In the genomic region with DNA sequence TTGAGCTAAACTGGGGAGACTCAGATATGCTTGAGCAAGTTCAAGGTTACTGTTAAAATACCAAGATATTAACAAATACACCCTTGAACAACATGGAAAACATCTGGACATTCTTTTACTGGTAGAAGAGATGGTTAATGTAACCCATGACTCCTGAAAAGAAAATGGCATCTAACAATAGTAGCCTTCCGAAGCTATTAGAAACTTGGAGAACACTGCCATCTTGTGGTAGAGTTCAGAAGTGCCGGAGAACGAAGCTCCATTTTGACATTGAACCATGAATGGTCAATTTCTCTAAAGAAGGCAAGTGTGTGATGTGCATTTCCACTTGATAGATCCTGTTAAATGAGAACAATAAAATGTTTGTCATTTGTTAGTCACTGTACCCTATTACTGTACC, we compare ENCODE assay signal across 7 mouse cellular contexts. TPM values are rescaled to one million over a fixed set of nuclear protein-coding genes. Genes with fewer than 3 reads are reported as not detected.
DNase-seq lines count a peak whose midpoint lies in the region; ATAC-seq lines count a peak whose summit lies in the region.

No protein-coding gene starts in this region.

- no peak overlapping the region for H3K4me2 ChIP-seq in midbrain, embryonic 11.5 days
- H3K4me2 ChIP-seq in midbrain, embryonic 16.5 days (ENCODE audit: low read length), result no peak overlapping the region
- H3K4me2 ChIP-seq in hindbrain, embryonic 14.5 days (replicated peaks), result no peak overlapping the region
- H3K4me2 ChIP-seq in limb, embryonic 11.5 days (ENCODE audit: low read depth, severe bottlenecking), result no peak overlapping the region

- H3K4me3 ChIP-seq in midbrain, embryonic 11.5 days (ENCODE audit: low read depth, low read length), result no peak overlapping the region
- H3K4me3 ChIP-seq in midbrain, embryonic 16.5 days (ENCODE audit: low read depth, low read length), result no peak overlapping the region
- no peak overlapping the region for H3K4me3 ChIP-seq in hindbrain, embryonic 14.5 days (replicated peaks; ENCODE audit: low read length)
- H3K4me3 ChIP-seq in limb, embryonic 11.5 days (ENCODE audit: low read depth, low read length), result no peak overlapping the region

- no peak overlapping the region for H3K27ac ChIP-seq in midbrain, embryonic 11.5 days (ENCODE audit: low read depth, low read length)
- no peak overlapping the region for H3K27ac ChIP-seq in midbrain, embryonic 16.5 days (ENCODE audit: low read length)
- no peak overlapping the region for H3K27ac ChIP-seq in hindbrain, embryonic 14.5 days
- no peak overlapping the region for H3K27ac ChIP-seq in limb, embryonic 11.5 days (replicated peaks; ENCODE audit: low read depth, low read length)

- no peaks in the 10 kb centered on the region for H3K4me1 ChIP-seq in midbrain, embryonic 11.5 days (ENCODE audit: control insufficient read depth, insufficient read depth, low read length)
- H3K4me1 ChIP-seq in midbrain, embryonic 16.5 days (ENCODE audit: control insufficient read depth, insufficient read depth, low read length), result no peaks in the 10 kb centered on the region
- no peaks in the 10 kb centered on the region for H3K4me1 ChIP-seq in hindbrain, embryonic 14.5 days (replicated peaks; ENCODE audit: control insufficient read depth, insufficient read depth, low read length)
- H3K4me1 ChIP-seq in limb, embryonic 11.5 days (ENCODE audit: control insufficient read depth, insufficient read depth, low read length), result no peaks in the 10 kb centered on the region

- H3K27me3 ChIP-seq in midbrain, embryonic 11.5 days (ENCODE audit: control insufficient read depth, insufficient read depth, low read length), result peaks cover 3% of the 10 kb centered on the region
- H3K27me3 ChIP-seq in midbrain, embryonic 16.5 days (ENCODE audit: control insufficient read depth, insufficient read depth, low read depth, low read length), result peaks cover 4% of the 10 kb centered on the region; the same call in 1 of the 2 replicates
- 0 out of 2 replicates have a peak, but pooled peaks cover 4% of the 10 kb centered on the region for H3K27me3 ChIP-seq in hindbrain, embryonic 14.5 days (ENCODE audit: control insufficient read depth, insufficient read depth, low read length)
- H3K27me3 ChIP-seq in limb, embryonic 11.5 days (ENCODE audit: control insufficient read depth, insufficient read depth, low read length), result 0 out of 2 replicates have a peak, but pooled peaks cover 2% of the 10 kb centered on the region

- H3K9ac ChIP-seq in midbrain, embryonic 11.5 days (ENCODE audit: low read length), result no peak overlapping the region
- no peak overlapping the region for H3K9ac ChIP-seq in midbrain, embryonic 16.5 days (ENCODE audit: low read depth, low read length)
- no peak overlapping the region for H3K9ac ChIP-seq in hindbrain, embryonic 14.5 days
- no peak overlapping the region for H3K9ac ChIP-seq in limb, embryonic 11.5 days (ENCODE audit: low read length)

- WGBS in midbrain, embryonic 11.5 days, result 8% methylated on average over 3 of the region's 3 CpGs
- WGBS in midbrain, embryonic 16.5 days, result 12% methylated on average over 3 of the region's 3 CpGs
- 10% methylated on average over 3 of the region's 3 CpGs for WGBS in hindbrain, embryonic 14.5 days
- 15% methylated on average over 3 of the region's 3 CpGs for WGBS in limb, embryonic 11.5 days

- peak; percentile 95 for DNase-seq in midbrain, embryonic 11.5 days (ENCODE audit: low spot score, missing footprints)
- DNase-seq in adrenal gland, postnatal 36 days, result peak; percentile 21 to 42
- DNase-seq in embryo, embryonic 11 days, result peak; percentile 54
- peak; percentile 82 for DNase-seq in hindbrain, embryonic 14.5 days (ENCODE audit: low spot score)
- DNase-seq in limb, embryonic 11.5 days (ENCODE audit: low spot score), result peak; percentile 68
- DNase-seq in right cerebral cortex, postnatal 14 days, result peak; percentile 25

- no peaks in the 10 kb centered on the region for H3K9me3 ChIP-seq in midbrain, embryonic 11.5 days (ENCODE audit: control insufficient read depth, low read length)
- no peaks in the 10 kb centered on the region for H3K9me3 ChIP-seq in midbrain, embryonic 16.5 days (replicated peaks; ENCODE audit: control insufficient read depth, low read length, poor library complexity, severe bottlenecking)
- no peaks in the 10 kb centered on the region for H3K9me3 ChIP-seq in hindbrain, embryonic 14.5 days (ENCODE audit: control insufficient read depth, low read length)
- no peaks in the 10 kb centered on the region for H3K9me3 ChIP-seq in limb, embryonic 11.5 days (ENCODE audit: control insufficient read depth, low read length)

- no peaks in the 10 kb centered on the region for H3K36me3 ChIP-seq in midbrain, embryonic 11.5 days (ENCODE audit: control insufficient read depth, insufficient read depth, low read length)
- no peaks in the 10 kb centered on the region for H3K36me3 ChIP-seq in midbrain, embryonic 16.5 days (ENCODE audit: control insufficient read depth, insufficient read depth, low read length)
- no peaks in the 10 kb centered on the region for H3K36me3 ChIP-seq in hindbrain, embryonic 14.5 days (replicated peaks; ENCODE audit: control insufficient read depth, insufficient read depth)
- H3K36me3 ChIP-seq in limb, embryonic 11.5 days (ENCODE audit: control insufficient read depth, insufficient read depth, low read length), result no peaks in the 10 kb centered on the region

- ATAC-seq in midbrain, embryonic 11.5 days (ENCODE audit: low FRiP score), result peak; percentile 42; the same call in 1 of the 2 replicates
- ATAC-seq in midbrain, embryonic 16.5 days, result no peak
- peak; percentile 31; the same call in 1 of the 2 replicates for ATAC-seq in hindbrain, embryonic 14.5 days (ENCODE audit: low FRiP score)
- ATAC-seq in limb, embryonic 11.5 days (ENCODE audit: insufficient number of reproducible peaks, low FRiP score, low TSS enrichment, low read depth), result no peak

RNA-seq across cellular contexts. Expression of a gene that starts 50.5 kb away (rescaled TPM):
- polyA plus RNA-seq in midbrain, embryonic 11.5 days (2014; fragmentation: Nextera tagmentation; extraction: Ambion mirVana), result 4.9 and 6.0 TPM in 2 replicates
- 2.1 and 3.3 TPM in 2 replicates for polyA plus RNA-seq in midbrain, embryonic 16.5 days (2015; fragmentation: Nextera tagmentation; extraction: Ambion mirVana)
- total RNA-seq in adrenal gland, postnatal 36 days (2021), result 1 to 10 TPM; 2.3 to 7.4 TPM
- 3.1 and 4.3 TPM in 2 replicates for polyA plus RNA-seq in hindbrain, embryonic 14.5 days (2014; fragmentation: Nextera tagmentation; extraction: Ambion mirVana)
- 29.1 and 34.8 TPM in 2 replicates for polyA plus RNA-seq in limb, embryonic 11.5 days (2014; fragmentation: Nextera tagmentation; extraction: Ambion mirVana)

Comparison
In these comparisons a context has a peak if more than half of its experiments do, and no peak if none do; other contexts are left out.
1. ATAC-seq: peak in midbrain, embryonic 11.5 days (single experiment) and hindbrain, embryonic 14.5 days (single experiment); none in midbrain, embryonic 16.5 days (single experiment) and limb, embryonic 11.5 days (single experiment).
2. DNase-seq: peak in every context shown above with its lines; median percentile 95 in midbrain, embryonic 11.5 days; 82 in hindbrain, embryonic 14.5 days; 68 in limb, embryonic 11.5 days; 54 in embryo, embryonic 11 days; 32 in adrenal gland, postnatal 36 days; 25 in right cerebral cortex, postnatal 14 days.